Mouse (Mus musculus): ENCODE measurements around the gene Med17.

Gene Med17

DNA sequence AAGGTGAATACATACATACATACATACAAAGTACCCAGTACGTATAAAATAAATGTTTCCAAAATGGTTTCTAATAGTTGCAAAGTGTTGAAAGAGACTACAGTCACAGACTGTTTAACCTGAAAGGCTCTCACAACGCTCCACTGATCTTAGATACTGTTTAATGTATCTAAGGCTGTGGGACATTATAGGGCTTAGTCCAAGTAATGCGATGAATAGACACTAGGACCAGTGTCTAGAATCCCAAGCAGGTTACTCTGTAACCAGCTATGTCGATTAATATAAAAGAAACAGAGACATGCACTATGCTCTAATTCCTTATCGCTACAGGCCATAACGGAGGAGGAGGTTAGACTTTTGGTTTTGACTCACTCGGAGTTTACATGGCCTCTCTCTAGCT, 17.4 kb upstream of the Med17 start:
- in situ Hi-C loops (cut with MboI, MseI): no loop called here

GRCm38 (mm10) chr9:15289251-15289650, 9.5 kb upstream of the Med17 start:
- in situ Hi-C loops (cut with MboI, MseI): loop anchor here in 1 of 2 experiments (5.0 kb wide), 1 partner anchor 97 kb away; no protein-coding TSS in a partner anchor

DNA sequence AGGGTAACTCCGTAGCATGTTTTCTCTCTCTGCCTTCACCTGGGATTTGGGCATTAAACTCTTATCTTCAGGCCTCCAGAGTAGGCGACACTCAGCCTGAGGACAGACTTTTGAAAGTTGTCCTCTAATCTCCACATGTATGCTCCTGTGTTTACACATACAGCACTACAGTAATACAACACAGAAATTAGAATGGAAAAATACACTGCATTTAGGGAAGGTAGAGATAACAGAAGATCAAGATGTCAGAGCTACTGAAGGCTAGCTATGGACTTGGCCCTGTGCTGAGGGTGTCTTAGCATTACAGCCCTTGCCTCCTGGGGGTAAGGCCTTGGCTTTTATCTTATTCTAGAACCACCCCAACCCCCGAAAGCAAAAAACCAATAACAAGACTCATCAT, 8.7 kb upstream of the Med17 start:
- in situ Hi-C loops (cut with MboI, MseI): loop anchor here in 1 of 2 experiments (5.0 kb wide), 1 partner anchor 96 kb away; no protein-coding TSS in a partner anchor

- in situ Hi-C loops (cut with MboI, MseI): loop anchor here in 1 of 2 experiments (5.0 kb wide), 1 partner anchor 96 kb away; no protein-coding TSS in a partner anchor
Measured at GRCm38 (mm10) chr9:15287846-15288245, 8.1 kb upstream of the Med17 start.

- in situ Hi-C loops (cut with MboI, MseI): loop anchor here in 1 of 2 experiments (5.0 kb wide), 1 partner anchor 93 kb away; no protein-coding TSS in a partner anchor
Measured at GRCm38 (mm10) chr9:15285443-15285842, 5.7 kb upstream of the Med17 start.

GRCm38 (mm10) chr9:15280491-15280879, 754 bp upstream of the Med17 start:
- in situ Hi-C loops (cut with MboI, MseI): no loop called here

- in situ Hi-C loops (cut with MboI, MseI): no loop called here
Measured at GRCm38 (mm10) chr9:15279139-15279648, 537 bp downstream of the Med17 start.

GRCm38 (mm10) chr9:15278343-15278742, 1.4 kb downstream of the Med17 start:
- in situ Hi-C loops (cut with MboI, MseI): no loop called here

DNA sequence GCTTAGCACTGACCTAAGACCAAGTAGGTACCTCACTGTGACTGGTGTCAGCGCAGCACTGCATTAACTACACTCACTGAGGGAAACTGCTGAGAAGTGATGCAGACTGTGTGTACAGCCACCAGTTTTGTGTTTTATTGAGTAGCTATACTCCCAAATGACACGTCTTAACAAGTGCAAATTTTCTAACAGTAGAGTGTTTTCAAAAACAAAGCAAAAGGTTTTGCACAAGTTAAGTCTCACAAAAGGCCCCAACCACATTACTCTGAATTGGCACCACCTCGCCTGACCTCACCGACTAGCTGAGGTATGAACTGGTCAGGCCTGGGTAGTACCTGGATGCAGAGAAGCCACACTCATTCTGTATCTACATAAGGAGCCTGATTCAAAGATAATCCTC, 2.9 kb downstream of the Med17 start:
- in situ Hi-C loops (cut with MboI, MseI): no loop called here

GRCm38 (mm10) chr9:15273981-15274380, 5.8 kb downstream of the Med17 start:
- in situ Hi-C loops (cut with MboI, MseI): loop anchor here in 1 of 2 experiments (5.0 kb wide), 1 partner anchor 457 kb away; no protein-coding TSS in a partner anchor

- in situ Hi-C loops (cut with MboI, MseI): no loop called here
Measured at GRCm38 (mm10) chr9:15263487-15263886, 16.2 kb downstream of the Med17 start.

- in situ Hi-C loops (cut with MboI, MseI): no loop called here
Measured at GRCm38 (mm10) chr9:15261980-15262379, 17.8 kb downstream of the Med17 start.

GRCm38 (mm10) chr9:15256214-15256613, 23.5 kb downstream of the Med17 start:
- in situ Hi-C loops (cut with MboI, MseI): no loop called here

GRCm38 (mm10) chr9:15254501-15254900, 25.2 kb downstream of the Med17 start:
- in situ Hi-C loops (cut with MboI, MseI): no loop called here

DNA sequence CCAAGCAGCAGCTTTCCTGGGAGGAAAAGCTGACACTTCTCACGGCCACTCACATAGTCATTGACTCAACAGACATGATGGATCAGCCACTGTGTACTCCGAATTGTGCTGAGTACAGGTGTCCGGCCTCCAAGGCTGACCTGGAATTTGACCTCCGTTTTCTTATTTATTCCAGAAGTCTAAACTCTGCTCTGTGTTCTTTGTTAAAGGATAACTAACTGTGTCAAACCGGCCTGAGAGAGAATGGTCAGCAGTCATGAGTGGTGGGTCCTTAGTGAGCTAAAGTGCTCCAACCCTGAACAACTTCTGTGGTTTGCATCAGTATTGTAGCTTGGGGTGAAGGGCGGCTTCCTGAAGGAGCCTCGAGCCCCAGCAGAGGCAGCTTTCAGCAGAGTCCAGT, 27.5 kb downstream of the Med17 start:
- in situ Hi-C loops (cut with MboI, MseI): no loop called here

DNA sequence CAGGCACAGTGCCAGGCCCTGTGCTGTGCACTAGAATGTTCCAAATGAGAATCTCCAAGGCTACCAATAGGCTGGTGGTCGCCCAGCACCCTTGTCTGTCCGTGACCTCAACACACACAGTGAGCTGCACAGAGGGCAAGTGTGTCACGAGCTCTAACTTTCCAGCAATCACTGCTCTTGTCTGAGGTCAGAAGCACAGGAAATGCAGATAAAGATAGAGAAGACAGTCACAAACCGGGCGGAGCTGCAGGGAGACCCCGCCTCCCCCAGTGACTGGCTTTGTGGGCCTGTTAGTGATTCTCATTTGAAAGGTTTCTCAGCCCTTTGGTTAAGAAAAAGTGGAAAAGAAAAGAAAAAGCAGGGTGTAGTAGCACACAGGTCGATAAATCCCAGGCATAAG, 29.4 kb downstream of the Med17 start:
- in situ Hi-C loops (cut with MboI, MseI): no loop called here

GRCm38 (mm10) chr9:15245319-15246075, 34.2 kb downstream of the Med17 start:
- in situ Hi-C loops (cut with MboI, MseI): no loop called here

- in situ Hi-C loops (cut with MboI, MseI): no loop called here
Measured at GRCm38 (mm10) chr9:15242130-15242529, 37.6 kb downstream of the Med17 start.

DNA sequence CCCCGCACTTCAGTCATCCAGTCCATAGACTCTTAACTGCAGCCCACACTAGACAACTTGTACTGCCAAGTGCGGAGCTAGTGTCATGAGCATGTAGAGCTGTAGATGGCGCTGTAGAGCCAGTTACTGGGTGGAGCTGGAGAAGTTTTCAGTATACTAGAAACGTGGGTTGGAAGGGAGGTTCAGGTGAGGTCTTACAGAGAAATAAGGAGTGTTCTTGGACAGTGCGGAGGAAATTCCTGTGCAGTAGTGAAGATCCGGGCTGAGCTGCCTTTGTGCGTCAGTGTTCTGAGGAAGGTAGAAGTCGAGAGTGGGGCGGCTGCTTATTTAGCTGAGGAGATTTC, 38.2 kb downstream of the Med17 start:
- in situ Hi-C loops (cut with MboI, MseI): no loop called here

GRCm38 (mm10) chr9:15240863-15241595, 38.7 kb downstream of the Med17 start:
- in situ Hi-C loops (cut with MboI, MseI): no loop called here

GRCm38 (mm10) chr9:15240006-15240405, 39.7 kb downstream of the Med17 start:
- in situ Hi-C loops (cut with MboI, MseI): no loop called here
